Mouse (Mus musculus): ENCODE results near the gene Cpm.

The Cpm gene

GRCm38 (mm10) chr10:117662316-117663055 lies 33.2 kb downstream of the Cpm start:
- DNase-seq (ENCODE audit: low read depth, low spot score) = no peak

- no peak for DNase-seq (ENCODE audit: low read depth, low spot score)
Observed at GRCm38 (mm10) chr10:117663056-117663864, 34.0 kb downstream of the Cpm start.

- no peak for DNase-seq (ENCODE audit: low read depth, low spot score)
Observed at GRCm38 (mm10) chr10:117663865-117664200, 34.5 kb downstream of the Cpm start.

- DNase-seq (ENCODE audit: low read depth, low spot score) = no peak
Observed at GRCm38 (mm10) chr10:117664208-117664925, 35.1 kb downstream of the Cpm start.

GRCm38 (mm10) chr10:117664926-117665209 lies 35.6 kb downstream of the Cpm start:
- no peak for DNase-seq (ENCODE audit: low read depth, low spot score)

GRCm38 (mm10) chr10:117665376-117666275 lies 36.3 kb downstream of the Cpm start:
- no peak for DNase-seq (ENCODE audit: low read depth, low spot score)

- DNase-seq (ENCODE audit: low read depth, low spot score) = no peak
Observed at GRCm38 (mm10) chr10:117666361-117666760, 37.1 kb downstream of the Cpm start.

GRCm38 (mm10) chr10:117666947-117667630 lies 37.8 kb downstream of the Cpm start:
- no peak for DNase-seq (ENCODE audit: low read depth, low spot score)

- DNase-seq (ENCODE audit: low read depth, low spot score) = no peak
Observed at GRCm38 (mm10) chr10:117667663-117668507, 38.6 kb downstream of the Cpm start.

GRCm38 (mm10) chr10:117668546-117669300 lies 39.4 kb downstream of the Cpm start:
- DNase-seq (ENCODE audit: low read depth, low spot score) = no peak

- DNase-seq (ENCODE audit: low read depth, low spot score) = no peak
Observed at GRCm38 (mm10) chr10:117669449-117670090, 40.3 kb downstream of the Cpm start.

GRCm38 (mm10) chr10:117670092-117670491 lies 40.8 kb downstream of the Cpm start:
- DNase-seq (ENCODE audit: low read depth, low spot score) = no peak

- no peak for DNase-seq (ENCODE audit: low read depth, low spot score)
Observed at GRCm38 (mm10) chr10:117670791-117671190, 41.5 kb downstream of the Cpm start.

GRCm38 (mm10) chr10:117671266-117671665 lies 42.0 kb downstream of the Cpm start:
- DNase-seq (ENCODE audit: low read depth, low spot score) = no peak

GRCm38 (mm10) chr10:117671930-117672666 lies 42.8 kb downstream of the Cpm start:
- DNase-seq (ENCODE audit: low read depth, low spot score) = no peak

- no peak for DNase-seq (ENCODE audit: low read depth, low spot score)
Observed at GRCm38 (mm10) chr10:117672693-117673092, 43.4 kb downstream of the Cpm start.

GRCm38 (mm10) chr10:117673913-117674312 lies 44.6 kb downstream of the Cpm start:
- no peak for DNase-seq (ENCODE audit: low read depth, low spot score)

- no peak for DNase-seq (ENCODE audit: low read depth, low spot score)
Observed at GRCm38 (mm10) chr10:117674359-117675019, 45.2 kb downstream of the Cpm start.

All from c-Kit-negative CD71-positive TER-119-positive erythroid progenitor cells, embryonic 14.5 days (primary cell).